Mouse (Mus musculus) adipose tissue, adult 10 weeks (tissue): ENCODE results near the gene H2al1d. TPM values are rescaled to one million over a fixed set of nuclear protein-coding genes. Genes with fewer than 3 reads are reported as not detected.

Experiments
- polyA plus RNA-seq: library from polyadenylated mRNA; stranded (reverse); fragments of 350-450 nt; fragmentation: Illumina TruSeq; extraction: RNeasy Lipid Tissue Mini Kit (QIAGEN cat#74804); gene quantifications from one replicate; pipeline ENCODE4 v1.2.3, GENCODE M21; 2014; ENCODE audit warnings: low read depth, low replicate concordance

H2al1d gene
- not detected for polyA plus RNA-seq

DNA sequence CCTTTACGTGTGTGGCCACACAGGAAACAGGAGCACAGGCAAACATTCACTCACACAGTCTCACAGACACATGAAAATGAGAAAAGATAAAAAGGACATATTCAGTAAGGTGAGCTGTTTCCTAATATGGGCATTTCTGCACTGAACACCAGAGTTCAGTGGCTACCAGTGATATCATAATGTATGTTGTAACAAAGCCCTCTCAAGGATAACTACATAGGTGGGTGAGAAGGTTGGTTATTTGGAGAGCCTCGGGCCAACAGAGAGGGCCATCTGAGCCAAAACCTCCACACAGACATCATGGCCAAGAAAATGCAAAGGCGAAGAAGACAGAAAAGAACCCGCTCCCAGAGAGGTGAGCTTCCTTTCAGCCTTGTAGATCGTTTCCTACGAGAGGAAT is at the start of gene H2al1d:
H2al1d (plus strand) TSS at position 301 of the 400 bp plus-strand sequence.

DNA sequence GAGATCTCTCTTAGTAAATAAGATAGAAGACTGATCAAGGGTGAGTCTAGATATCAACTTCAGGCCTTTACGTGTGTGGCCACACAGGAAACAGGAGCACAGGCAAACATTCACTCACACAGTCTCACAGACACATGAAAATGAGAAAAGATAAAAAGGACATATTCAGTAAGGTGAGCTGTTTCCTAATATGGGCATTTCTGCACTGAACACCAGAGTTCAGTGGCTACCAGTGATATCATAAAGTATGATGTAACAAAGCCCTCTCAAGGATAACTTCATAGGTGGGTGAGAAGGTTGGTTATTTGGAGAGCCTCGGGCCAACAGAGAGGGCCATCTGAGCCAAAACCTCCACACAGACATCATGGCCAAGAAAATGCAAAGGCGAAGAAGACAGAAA is 9.7 kb upstream of the H2al1d start, which contains the start of gene H2al1a:
H2al1a (plus strand) TSS at position 301 of the 400 bp plus-strand sequence.

DNA sequence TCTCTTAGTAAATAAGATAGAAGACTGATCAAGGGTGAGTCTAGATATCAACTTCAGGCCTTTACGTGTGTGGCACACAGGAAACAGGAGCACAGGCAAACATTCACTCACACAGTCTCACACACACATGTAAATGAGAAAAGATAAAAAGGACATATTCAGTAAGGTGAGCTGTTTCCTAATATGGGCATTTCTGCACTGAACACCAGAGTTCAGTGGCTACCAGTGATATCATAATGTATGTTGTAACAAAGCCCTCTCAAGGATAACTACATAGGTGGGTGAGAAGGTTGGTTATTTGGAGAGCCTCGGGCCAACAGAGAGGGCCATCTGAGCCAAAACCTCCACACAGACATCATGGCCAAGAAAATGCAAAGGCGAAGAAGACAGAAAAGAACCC is 6.5 kb upstream of the H2al1d start, which contains the start of gene H2al1b:
H2al1b (plus strand) TSS at position 301 of the 400 bp plus-strand sequence.

DNA sequence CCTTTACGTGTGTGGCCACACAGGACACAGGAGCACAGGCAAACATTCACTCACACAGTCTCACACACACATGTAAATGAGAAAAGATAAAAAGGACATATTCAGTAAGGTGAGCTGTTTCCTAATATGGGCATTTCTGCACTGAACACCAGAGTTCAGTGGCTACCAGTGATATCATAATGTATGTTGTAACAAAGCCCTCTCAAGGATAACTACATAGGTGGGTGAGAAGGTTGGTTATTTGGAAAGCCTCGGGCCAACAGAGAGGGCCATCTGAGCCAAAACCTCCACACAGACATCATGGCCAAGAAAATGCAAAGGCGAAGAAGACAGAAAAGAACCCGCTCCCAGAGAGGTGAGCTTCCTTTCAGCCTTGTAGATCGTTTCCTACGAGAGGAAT is 3.3 kb upstream of the H2al1d start, which contains the start of gene H2al1c:
H2al1c (plus strand) TSS at position 301 of the 400 bp plus-strand sequence.

DNA sequence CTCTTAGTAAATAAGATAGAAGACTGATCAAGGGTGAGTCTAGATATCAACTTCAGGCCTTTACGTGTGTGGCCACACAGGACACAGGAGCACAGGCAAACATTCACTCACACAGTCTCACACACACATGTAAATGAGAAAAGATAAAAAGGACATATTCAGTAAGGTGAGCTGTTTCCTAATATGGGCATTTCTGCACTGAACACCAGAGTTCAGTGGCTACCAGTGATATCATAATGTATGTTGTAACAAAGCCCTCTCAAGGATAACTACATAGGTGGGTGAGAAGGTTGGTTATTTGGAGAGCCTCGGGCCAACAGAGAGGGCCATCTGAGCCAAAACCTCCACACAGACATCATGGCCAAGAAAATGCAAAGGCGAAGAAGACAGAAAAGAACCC is 3.0 kb downstream of the H2al1d start, which contains the start of gene H2al1e:
H2al1e (plus strand) TSS at position 301 of the 400 bp plus-strand sequence.

DNA sequence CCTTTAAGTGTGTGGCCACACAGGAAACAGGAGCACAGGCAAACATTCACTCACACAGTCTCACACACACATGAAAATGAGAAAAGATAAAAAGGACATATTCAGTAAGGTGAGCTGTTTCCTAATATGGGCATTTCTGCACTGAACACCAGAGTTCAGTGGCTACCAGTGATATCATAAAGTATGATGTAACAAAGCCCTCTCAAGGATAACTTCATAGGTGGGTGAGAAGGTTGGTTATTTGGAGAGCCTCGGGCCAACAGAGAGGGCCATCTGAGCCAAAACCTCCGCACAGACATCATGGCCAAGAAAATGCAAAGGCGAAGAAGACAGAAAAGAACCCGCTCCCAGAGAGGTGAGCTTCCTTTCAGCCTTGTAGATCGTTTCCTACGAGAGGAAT is 6.2 kb downstream of the H2al1d start, which contains the start of gene H2al1f:
H2al1f (plus strand) TSS at position 301 of the 400 bp plus-strand sequence.

DNA sequence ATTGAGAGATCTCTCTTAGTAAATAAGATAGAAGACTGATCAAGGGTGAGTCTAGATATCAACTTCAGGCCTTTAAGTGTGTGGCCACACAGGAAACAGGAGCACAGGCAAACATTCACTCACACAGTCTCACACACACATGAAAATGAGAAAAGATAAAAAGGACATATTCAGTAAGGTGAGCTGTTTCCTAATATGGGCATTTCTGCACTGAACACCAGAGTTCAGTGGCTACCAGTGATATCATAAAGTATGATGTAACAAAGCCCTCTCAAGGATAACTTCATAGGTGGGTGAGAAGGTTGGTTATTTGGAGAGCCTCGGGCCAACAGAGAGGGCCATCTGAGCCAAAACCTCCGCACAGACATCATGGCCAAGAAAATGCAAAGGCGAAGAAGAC is 9.3 kb downstream of the H2al1d start, which contains the start of gene H2al1g:
H2al1g (plus strand) TSS at position 301 of the 400 bp plus-strand sequence.

DNA sequence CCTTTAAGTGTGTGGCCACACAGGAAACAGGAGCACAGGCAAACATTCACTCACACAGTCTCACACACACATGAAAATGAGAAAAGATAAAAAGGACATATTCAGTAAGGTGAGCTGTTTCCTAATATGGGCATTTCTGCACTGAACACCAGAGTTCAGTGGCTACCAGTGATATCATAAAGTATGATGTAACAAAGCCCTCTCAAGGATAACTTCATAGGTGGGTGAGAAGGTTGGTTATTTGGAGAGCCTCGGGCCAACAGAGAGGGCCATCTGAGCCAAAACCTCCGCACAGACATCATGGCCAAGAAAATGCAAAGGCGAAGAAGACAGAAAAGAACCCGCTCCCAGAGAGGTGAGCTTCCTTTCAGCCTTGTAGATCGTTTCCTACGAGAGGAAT is 12.6 kb downstream of the H2al1d start, which contains the start of gene H2al1h:
H2al1h (plus strand) TSS at position 301 of the 400 bp plus-strand sequence.

DNA sequence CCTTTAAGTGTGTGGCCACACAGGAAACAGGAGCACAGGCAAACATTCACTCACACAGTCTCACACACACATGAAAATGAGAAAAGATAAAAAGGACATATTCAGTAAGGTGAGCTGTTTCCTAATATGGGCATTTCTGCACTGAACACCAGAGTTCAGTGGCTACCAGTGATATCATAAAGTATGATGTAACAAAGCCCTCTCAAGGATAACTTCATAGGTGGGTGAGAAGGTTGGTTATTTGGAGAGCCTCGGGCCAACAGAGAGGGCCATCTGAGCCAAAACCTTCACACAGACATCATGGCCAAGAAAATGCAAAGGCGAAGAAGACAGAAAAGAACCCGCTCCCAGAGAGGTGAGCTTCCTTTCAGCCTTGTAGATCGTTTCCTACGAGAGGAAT is 15.7 kb downstream of the H2al1d start, which contains the start of gene H2al1i:
H2al1i (plus strand) TSS at position 301 of the 400 bp plus-strand sequence.

DNA sequence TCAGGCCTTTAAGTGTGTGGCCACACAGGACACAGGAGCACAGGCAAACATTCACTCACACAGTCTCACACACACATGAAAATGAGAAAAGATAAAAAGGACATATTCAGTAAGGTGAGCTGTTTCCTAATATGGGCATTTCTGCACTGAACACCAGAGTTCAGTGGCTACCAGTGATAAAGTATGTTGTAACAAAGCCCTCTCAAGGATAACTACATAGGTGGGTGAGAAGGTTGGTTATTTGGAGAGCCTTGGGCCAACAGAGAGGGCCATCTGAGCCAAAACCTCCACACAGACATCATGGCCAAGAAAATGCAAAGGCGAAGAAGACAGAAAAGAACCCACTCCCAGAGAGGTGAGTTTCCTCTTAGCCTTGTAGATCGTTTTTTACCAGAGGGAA is 18.9 kb downstream of the H2al1d start, which contains the start of gene H2al1j:
H2al1j (plus strand) TSS at position 301 of the 400 bp plus-strand sequence.

Other genes starting within 250 kb of the H2al1d start
- gene H2al1a, start 9.6 kb upstream of the H2al1d start, polyA plus RNA-seq, result not detected
- gene H2al1b, start 6.4 kb upstream of the H2al1d start, polyA plus RNA-seq, result 0.93 TPM
- not detected for gene H2al1c, start 3.2 kb upstream of the H2al1d start, polyA plus RNA-seq
- not detected for gene H2al1e, start 3.1 kb downstream of the H2al1d start, polyA plus RNA-seq
- not detected for gene H2al1f, start 6.3 kb downstream of the H2al1d start, polyA plus RNA-seq
- 0.82 TPM for gene H2al1g, start 9.4 kb downstream of the H2al1d start, polyA plus RNA-seq
- not detected for gene H2al1h, start 12.7 kb downstream of the H2al1d start, polyA plus RNA-seq
- gene H2al1i, start 15.8 kb downstream of the H2al1d start, polyA plus RNA-seq, result not detected
- not detected for gene H2al1j, start 19.0 kb downstream of the H2al1d start, polyA plus RNA-seq